Mouse (Mus musculus) olfactory bulb, adult 2 months (tissue): ENCODE data around the gene Mapk10.

Experiments
- CTCF ChIP-seq: fragments of 200-500 bp; IDR thresholded peaks from 2 replicates; pipeline ENCODE4 v1.5.1; 2012; ENCODE audit warnings: low read depth, mild to moderate bottlenecking, low read length, moderate library complexity; ENCODE audit not compliant: insufficient read depth
- POLR2A ChIP-seq: fragments of 200-500 bp; IDR thresholded peaks from 2 replicates; pipeline ENCODE4 v1.6.1; 2012; ENCODE audit warnings: mild to moderate bottlenecking, low read depth, low read length, moderate library complexity; ENCODE audit not compliant: insufficient read depth

DNA sequence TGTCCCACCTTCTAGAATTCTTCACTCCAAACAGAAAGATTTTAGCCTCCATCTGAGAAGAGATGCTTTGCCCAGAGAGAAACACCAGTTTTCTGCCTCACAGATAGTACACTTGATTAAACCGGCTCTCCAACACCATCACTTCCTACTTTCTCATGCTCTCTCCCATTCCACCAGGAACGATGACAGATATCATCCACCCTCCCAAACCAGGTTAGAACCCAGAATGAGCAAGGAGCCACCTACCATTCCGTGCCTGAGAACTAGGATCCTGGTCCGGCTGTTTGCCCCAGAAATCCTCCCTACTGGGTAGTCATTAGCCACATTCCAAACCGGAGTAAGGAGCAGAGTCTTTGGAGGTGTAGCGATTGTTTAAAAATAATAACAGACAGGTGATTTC, 490 bp downstream of the Mapk10 start:
- TF ChIP-seq CTCF (no peak), POLR2A (no peak)
